Mouse (Mus musculus): ENCODE results near the gene Vstm2a. TPM values are rescaled to one million over a fixed set of nuclear protein-coding genes. Genes with fewer than 3 reads are reported as not detected.

Vstm2a gene
- not detected in 2 replicates for total RNA-seq (2015)
- not detected in 2 replicates for total RNA-seq (2017)

DNA sequence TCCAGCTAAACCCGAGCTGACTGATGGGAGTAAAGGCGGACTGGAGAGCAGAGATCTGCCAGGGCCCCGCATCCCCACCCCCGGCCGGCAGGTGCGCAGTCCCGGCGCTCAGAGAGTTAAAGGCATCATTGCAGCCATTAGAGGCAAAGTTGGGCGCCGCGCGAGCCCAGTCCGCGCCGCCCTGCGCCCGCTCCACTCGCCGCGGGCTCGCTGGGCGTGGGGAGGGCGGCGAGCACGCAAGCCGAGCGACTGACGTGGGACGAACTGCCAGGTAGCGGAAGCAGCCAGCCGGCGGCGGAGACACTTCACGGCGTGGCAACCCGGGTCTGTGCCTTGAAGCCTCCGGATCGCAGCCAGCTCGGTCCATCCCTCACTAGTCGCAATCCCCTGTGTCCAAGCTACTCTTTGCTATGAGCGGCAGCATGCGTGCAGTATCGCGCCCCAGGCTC is at the start of gene Vstm2a:
Gene Vstm2a (plus strand): TSS at position 252 of the 449 bp plus-strand sequence.
- no peak for ATAC-seq (ENCODE audit: poor library complexity, severe bottlenecking)

DNA sequence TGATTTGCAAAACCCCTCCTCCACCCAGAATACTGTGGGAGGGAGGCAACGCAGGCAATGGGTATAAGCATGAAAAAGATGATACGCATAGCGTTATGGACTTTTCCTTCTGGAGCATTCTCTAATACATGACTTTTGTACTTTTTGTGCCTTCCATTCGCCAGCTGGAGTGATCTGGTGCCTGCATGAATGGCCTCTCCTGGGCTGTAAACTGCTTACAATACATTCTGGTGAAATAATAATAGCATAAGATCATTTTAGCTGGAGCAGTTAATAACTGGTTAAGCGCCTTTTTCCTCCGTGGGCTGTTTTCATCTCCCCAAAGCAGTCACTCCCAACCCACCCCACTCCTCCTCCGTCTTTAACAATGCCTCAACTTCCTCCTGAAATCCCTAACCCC is 513 bp upstream of the Vstm2a start:
- ATAC-seq (ENCODE audit: poor library complexity, severe bottlenecking) = no peak

DNA sequence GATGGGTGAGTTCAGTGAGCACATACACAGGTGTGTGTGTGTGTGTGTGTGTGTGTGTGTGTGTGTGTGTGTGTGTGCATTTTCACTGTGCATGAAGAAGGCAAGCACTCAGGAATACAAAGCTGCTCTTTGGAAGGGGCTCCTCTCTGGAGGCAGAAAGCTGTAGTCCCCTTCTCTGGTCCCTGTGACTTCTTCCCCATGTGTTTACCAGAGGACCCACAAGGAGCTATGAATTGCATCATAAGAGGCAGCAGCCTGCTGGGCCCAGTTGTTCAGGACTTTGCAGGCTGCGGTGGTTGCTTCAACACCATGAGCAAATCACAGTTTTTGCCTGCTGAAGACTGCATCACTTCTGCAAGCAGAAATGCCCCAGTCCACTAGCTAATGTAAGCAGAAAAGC is 776 bp downstream of the Vstm2a start:
- ATAC-seq (ENCODE audit: poor library complexity, severe bottlenecking) = no peak

DNA sequence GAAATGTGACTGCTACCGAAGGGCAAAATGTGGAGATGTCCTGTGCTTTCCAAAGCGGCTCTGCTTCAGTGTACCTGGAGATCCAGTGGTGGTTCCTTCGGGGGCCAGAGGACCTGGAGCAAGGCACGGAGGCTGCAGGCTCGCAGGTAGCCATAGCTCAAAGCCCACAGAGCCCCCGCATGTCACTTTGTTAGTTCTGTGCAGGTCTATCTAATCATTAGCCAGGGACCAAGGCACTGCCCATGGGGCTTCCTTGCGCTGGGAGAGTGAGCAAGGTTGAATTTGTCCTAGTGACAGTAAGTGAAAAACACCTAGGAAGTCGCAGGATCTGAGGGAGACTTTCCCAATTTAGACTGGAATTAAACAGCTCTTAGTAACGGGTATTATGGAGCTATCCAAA is 2.4 kb downstream of the Vstm2a start:
- no peak for ATAC-seq (ENCODE audit: poor library complexity, severe bottlenecking)

DNA sequence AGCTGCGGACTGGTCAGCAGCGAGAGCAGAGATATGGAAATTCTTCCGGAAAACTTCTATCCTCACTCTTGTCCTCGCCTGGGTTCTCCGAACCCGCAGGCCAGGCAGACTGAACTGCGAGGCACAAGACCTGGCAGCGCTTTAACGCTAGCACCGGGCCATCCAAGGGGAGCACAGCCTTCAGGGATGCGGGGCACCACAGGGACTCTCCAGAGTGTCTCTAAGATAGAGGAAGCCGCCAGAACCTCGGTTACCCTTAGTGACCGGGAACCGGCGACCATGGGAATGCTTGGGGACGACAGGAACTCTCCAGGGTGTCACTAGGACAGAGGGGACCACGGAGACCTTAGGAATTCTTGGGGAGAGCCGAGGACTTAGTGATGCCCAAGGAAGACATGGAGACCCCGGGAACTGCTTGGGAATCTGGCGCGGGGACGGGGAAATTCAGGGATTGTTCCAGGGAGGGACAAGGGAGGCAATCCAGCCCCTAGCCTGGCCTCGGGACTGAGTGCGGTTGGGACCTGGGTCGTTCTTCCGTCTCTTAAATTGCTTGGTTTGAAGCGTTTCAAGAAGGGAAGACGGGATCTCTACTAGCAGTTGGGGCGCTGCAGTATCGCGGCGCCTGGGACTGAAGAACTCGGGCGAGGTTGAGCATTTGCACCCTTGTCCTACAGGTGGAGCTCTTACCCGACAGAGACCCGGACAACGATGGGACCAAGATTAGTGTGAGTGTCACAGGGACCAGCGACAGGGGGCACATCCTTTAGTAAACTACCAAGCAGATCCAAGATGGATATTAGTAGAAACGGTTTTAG is 3.4 kb downstream of the Vstm2a start:
- no peak for ATAC-seq (ENCODE audit: poor library complexity, severe bottlenecking)

DNA sequence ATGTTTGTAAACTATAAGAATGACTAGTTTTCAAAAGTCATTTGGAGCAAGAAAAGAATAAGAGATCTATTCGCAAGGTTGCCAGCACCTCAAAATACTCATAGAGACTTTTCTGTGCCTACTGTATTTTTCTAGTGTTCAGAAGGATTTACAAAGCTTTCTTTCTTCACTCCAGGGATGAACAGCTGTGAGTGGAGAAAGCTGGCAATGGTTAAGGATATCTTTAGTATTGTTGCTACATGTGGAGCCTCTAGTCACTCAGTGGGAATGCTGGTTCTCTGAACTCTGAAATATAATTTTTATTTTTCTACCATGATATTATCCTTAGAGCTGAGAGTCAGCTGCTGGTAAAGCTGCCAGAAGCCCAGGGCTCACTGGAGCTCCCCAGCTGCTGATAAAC is 10.9 kb downstream of the Vstm2a start:
- no peak for ATAC-seq (ENCODE audit: poor library complexity, severe bottlenecking)

DNA sequence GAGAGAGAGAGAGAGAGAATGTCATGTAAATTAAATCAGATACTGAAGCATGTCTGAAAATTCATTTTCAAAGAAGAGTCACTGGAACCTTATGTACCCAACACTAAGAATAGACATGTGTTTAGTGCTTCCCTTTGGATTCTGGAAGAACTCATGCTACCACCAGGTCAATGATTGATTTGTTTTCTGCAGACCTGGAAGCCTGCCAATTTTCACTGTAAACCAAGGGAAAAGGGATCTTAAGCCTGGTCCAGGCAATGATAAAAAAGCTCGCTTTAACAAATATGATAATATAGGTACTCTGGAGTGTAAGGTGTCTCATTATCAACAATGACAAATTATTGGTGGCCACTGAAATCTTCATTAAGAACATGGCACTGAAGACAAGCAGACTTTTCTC is 32.9 kb downstream of the Vstm2a start:
- ATAC-seq (ENCODE audit: poor library complexity, severe bottlenecking) = no peak

DNA sequence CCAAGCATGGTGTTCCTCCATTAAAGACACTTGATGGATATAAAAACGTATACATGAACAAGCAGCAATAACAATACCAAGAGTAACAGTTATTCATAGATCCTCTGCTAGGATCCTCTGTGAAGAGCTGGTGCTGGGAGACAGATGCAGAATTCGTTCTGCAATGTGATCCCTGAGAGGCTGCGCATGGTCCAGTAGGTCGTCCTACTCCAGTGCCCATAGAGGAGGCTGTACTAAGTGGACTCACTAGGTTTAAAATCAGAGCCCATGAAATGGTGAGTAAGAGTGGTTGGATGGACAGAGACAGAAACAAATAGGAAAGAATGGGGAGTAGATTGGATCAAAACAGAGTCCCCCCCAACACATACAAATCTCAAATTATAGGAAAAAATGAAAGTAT is 35.4 kb downstream of the Vstm2a start:
- no peak for ATAC-seq (ENCODE audit: poor library complexity, severe bottlenecking)

DNA sequence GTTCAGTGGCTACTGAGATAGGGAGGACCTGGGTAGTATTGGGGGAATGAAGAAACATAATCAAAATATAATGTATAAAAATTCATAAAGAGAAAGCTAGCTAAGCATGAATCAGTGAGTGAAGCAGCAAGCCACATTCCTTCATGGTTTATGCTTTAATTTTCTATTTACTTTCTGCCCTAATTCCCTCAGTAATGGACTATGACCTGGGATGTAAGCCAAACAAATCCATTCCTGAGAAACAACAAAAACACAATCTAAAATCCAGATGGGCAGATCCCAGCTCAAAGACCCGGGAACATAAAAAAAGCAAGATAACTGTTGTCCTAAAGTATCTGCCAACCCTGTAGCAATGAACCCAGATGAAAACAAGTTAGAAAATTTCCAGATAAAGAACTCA is 39.0 kb downstream of the Vstm2a start:
- no peak for ATAC-seq (ENCODE audit: poor library complexity, severe bottlenecking)

DNA sequence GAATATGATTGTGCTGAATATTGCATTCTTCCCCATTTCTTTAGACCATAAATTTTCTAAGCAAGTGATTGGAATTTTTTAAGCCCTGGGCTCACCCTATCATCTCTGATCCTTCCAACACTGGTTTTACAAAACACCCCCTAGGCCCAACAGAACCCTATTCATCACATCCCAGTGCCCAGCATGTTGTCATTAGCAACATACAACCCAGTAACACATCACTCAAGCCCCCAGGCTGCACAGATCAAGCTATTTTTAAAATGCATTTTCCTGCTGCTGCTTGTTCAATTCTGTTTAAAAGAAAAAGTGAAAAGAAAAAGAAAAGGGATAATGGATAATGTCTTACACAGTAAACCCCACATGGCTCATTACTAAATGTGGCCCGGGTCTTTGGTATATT is 42.0 kb downstream of the Vstm2a start:
- no peak for ATAC-seq (ENCODE audit: poor library complexity, severe bottlenecking)

DNA sequence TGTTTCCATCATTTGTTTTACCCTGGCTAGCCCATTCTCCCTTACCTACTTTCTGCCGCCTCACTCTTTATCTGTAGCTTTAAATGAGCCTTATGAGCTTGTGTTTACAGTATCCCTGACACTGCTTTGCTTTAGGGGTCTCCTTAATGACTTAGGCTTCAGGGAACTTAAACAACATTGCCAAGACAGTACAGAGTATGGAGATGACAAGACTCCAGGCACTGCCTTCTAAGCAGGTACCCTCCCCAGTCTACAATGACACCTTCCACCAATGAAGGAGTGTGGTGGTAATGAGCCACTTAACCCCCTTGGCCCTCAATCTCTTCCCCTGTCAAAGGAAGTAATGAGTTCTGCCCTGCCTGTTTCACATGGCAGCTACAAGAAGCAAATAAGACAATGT is 42.4 kb downstream of the Vstm2a start:
- no peak for ATAC-seq (ENCODE audit: poor library complexity, severe bottlenecking)

DNA sequence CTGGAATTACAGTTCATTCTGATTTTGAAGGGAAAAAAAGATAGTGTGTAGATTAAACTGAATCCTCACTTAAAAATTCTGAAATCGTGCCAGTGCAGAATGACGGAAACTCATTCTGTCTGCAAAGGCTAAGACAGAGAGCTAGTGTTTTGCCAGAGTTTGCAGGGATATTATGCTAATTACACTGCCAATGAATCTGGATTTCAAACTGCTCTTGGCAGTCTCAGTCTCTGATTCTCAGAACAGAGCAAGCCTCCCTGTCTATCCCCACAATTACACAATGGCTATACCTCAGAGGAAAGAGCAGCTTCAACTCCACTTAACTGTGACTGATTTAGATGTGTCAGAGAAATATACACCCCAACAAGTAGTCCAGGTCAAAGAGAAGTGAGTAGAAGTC is 43.2 kb downstream of the Vstm2a start:
- no peak for ATAC-seq (ENCODE audit: poor library complexity, severe bottlenecking)

DNA sequence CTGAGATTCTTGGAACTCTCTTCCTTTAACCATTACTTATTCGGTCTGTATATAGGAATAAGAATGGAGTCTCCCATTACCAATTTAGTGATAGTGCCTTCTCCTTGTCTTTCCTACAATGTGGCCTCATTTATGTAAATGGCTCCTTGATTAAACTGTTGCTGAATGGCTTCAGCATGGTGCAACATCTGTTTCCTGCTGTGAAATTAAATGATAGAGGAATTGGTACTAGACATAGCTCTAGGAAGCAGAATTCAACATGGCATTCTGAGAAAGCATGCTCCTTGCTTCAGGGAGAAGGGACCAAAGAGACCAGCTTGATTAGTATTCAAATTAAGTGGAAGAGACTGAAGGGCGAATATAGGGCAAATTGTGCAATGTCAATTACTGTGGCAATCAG is 57.6 kb downstream of the Vstm2a start:
- no peak for ATAC-seq (ENCODE audit: poor library complexity, severe bottlenecking)

DNA sequence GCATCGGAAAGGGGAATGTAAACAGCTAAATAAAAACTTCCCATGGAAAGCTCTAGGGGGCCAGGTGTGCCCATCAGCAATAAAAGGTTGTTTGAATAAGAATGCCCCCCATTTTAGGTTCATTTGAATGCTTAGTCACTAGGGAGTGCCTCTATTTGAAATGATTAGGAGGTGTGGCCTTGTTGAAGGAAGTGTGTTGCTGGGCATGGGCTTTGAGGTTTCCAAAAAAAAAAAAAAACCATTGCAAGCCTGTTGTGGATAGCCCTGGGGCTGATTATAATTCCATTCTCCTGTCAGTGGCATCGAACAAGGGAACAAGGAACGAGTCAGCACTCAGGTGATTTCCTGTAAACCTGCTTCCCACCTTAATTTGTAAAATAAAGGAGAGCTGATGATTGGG is 87.7 kb downstream of the Vstm2a start:
- no peak for ATAC-seq (ENCODE audit: poor library complexity, severe bottlenecking)

DNA sequence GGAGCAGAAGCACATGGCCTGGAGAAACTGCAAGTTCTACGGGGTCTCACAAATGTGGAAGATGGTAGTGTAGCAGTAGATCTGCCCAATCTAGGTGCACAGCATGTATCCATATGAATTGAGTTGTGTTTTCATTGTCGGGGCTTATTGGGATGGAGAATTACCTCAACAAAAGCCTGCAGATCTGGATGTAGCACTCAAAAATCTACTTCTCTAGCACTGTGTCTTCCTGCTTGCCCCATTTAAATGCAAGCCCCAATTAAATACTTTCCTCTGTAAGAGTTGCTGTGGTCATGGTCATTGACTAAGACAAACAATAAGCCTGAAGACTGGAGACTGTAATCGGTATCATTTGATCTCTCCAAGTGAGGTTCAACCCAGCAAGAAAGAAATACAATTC is 88.2 kb downstream of the Vstm2a start:
- no peak for ATAC-seq (ENCODE audit: poor library complexity, severe bottlenecking)

DNA sequence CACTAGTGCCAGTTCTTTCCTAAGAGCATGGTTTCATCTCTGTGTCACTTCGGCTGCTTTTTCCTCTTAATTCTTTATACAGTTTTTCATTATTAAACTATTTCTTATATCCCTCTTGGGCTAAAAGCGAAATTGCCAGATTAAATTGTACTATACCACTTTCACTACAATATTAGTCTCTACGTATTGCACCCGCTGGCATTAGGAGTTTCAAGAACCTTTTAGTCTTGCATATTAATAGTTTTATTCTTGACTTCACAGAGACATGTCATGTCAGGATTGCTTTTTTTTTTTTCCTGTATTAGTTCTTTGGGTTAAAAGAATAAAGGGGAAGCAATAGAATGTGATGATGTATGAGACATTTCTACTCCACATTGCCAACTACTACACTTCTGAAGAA is 94.4 kb downstream of the Vstm2a start:
- no peak for ATAC-seq (ENCODE audit: poor library complexity, severe bottlenecking)

DNA sequence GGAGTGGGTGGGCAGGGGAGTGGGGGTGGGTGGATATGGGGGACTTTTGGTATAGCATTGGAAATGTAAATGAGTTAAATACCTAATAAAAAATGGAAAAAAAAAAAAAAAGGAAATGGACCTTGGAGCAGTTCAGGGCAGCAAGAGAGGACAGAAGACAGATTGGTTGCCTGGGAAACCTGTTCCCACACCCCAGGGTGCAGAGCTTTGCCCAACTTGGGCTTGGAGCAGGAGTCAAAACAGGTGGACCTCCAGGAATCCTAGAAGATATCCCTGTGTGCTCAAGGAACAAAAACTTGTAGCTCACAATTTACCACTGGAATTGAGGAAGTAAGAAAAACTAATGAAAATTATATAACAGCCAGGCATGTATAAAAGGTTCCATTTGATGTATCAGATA is 96.8 kb downstream of the Vstm2a start:
- no peak for ATAC-seq (ENCODE audit: poor library complexity, severe bottlenecking)

DNA sequence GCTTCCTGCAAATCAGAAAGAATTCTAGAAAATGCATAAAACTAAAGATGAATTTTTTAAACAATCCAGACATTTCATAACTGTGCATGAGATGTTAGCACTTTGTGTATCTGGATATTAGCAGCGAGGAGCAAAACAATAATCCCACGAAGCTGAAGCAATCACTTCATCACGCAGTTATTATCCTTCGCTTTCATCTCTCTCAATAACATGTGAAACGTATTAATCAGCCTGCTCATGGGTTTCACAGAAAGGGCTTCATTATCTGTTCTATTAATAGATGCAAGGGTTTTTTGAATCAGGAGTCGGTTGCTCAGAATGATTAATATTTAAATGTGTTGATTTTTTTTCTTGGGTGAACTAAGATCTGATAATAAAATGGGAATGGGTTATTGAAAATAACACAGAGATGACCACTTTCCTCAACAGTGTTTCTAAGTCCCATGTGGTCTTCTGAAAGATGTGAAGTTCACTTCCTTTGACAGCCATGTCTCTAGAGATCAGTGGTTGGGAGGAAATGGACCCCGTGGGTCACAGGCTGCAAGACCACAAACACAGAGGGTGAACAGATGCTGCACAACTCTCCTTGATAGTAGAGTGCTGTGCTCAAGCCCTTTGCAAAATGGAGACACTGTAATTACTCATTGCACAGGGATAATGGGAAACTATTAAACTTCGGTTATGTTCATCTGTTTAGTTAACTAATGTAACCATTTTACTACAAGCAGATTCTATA is 109.5 kb downstream of the Vstm2a start:
- ATAC-seq (ENCODE audit: poor library complexity, severe bottlenecking) = no peak

DNA sequence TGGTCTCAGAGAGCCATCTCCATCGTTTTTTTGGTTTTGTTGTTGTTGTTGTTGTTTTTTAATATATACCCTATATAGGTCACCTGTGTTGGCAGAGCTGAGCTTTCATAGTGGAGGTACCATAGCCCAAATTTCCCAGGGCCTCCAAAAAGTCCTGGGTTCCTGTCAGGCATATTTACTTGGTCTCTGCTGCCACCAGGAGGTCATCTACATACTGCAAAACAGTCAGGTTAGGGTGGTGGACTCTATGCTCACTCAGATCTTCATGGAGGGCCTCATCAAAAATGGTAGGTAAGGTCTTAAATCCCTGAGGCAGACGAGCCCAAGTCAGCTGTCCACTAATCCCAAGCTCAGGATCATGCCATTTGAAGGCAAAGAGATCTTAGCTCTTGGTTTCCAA is 146.1 kb downstream of the Vstm2a start:
- ATAC-seq (ENCODE audit: poor library complexity, severe bottlenecking) = no peak

DNA sequence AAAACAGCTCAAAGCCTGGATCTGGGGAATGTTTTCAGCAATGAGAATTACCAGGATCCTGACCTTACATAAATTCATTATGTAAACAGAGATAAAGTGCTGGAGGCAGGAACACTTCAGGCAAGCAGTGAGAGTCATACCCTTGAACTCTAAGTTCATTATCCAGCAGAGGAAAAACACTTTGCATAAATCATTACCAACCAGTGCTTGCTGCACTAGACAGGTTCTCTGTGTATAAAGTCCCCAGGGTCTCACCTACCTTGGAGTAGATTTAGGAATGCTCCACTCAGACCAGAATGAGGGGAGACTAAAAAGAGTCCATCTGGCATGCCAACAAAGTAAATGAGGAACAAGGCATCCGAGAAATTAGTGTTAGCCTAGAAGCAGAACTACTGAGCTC is 154.2 kb downstream of the Vstm2a start:
- no peak for ATAC-seq (ENCODE audit: poor library complexity, severe bottlenecking)

DNA sequence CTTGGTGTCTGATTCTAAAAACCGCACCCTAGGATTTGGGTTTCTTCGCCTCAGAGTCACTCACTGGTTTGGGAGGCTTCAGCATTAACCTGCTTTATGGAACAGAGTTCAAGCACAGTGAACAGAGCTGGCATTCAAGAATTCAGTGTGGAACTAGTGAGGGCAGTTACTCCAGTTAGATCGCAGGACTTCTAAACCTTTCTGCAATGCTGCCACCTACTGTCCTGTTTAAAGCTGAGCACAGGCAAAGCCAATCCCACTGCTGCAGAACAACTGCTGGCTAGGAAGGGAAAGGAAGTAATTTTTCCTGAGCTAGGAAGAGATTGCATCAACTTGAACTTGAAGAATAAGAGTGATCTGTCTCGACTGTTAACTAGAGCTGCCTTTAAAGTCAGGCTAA is 155.1 kb downstream of the Vstm2a start:
- ATAC-seq (ENCODE audit: poor library complexity, severe bottlenecking) = no peak

DNA sequence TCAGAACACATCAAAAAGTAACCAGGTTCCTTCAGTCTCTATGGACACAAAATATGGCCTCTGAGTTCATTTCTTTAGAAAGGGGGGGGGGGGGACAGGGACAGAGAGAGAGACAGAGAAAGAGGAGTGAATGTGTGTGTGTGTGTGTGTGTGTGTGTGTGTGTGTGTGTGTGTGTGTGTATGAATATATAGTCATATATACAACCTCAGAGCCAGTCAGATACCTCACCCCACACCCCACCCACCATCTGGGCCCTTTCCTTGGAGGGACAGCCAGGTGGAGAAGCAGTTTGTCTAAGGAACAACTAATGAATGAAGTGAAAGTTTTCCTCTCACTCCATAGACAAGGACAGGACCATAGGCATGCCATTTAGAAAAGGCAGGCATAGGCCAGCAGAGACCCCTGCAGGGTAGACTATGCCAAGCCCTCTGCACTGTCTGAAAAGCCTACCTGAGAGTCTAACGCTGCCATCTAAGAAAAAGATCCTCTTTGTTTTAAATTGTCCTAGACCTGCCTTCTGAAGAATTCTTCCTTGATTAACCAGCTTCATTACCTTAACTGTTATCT is 155.6 kb downstream of the Vstm2a start:
- ATAC-seq (ENCODE audit: poor library complexity, severe bottlenecking) = no peak
